Mouse (Mus musculus) kidney, postnatal 10 days (tissue): ENCODE data around the gene Pfdn5.

Source experiments
- DNase-seq: peaks from one replicate; pipeline ENCODE4 v3.0.0; 2021; ENCODE audit warnings: mixed read lengths

The Pfdn5 gene

GRCm38 (mm10) chr15:102326022-102326576, at the start of gene Pfdn5:
Gene Pfdn5 (plus strand): TSS chr15:102326116.
- DNase-seq = peak; percentile 93

GRCm38 (mm10) chr15:102278726-102279091, 47.2 kb upstream of the Pfdn5 start:
- no peak for DNase-seq

- DNase-seq = peak; percentile 96
Measured at GRCm38 (mm10) chr15:102279092-102279782, 46.7 kb upstream of the Pfdn5 start, which contains the start of gene Mfsd5. Gene Mfsd5 (plus strand): TSS chr15:102279454.

GRCm38 (mm10) chr15:102279783-102280520, 46.0 kb upstream of the Pfdn5 start:
- peak; percentile 26 for DNase-seq

- DNase-seq = peak; percentile 31
Measured at GRCm38 (mm10) chr15:102280623-102281022, 45.3 kb upstream of the Pfdn5 start.

- no peak for DNase-seq
Measured at GRCm38 (mm10) chr15:102282463-102283292, 43.2 kb upstream of the Pfdn5 start.

GRCm38 (mm10) chr15:102283648-102284047, 42.3 kb upstream of the Pfdn5 start:
- no peak for DNase-seq

GRCm38 (mm10) chr15:102287395-102287794, 38.5 kb upstream of the Pfdn5 start:
- DNase-seq = peak; percentile 67

- DNase-seq = peak; percentile 97
Measured at GRCm38 (mm10) chr15:102295633-102296367, 30.1 kb upstream of the Pfdn5 start, which contains the start of gene Espl1. Gene Espl1 (plus strand): TSS chr15:102296266.

GRCm38 (mm10) chr15:102296368-102297006, 29.4 kb upstream of the Pfdn5 start:
- DNase-seq = no peak

GRCm38 (mm10) chr15:102302542-102302941, 23.4 kb upstream of the Pfdn5 start:
- no peak for DNase-seq

- DNase-seq = no peak
Measured at GRCm38 (mm10) chr15:102308717-102309116, 17.2 kb upstream of the Pfdn5 start.

- DNase-seq = peak; percentile 88
Measured at GRCm38 (mm10) chr15:102310074-102310845, 15.7 kb upstream of the Pfdn5 start.

- no peak for DNase-seq
Measured at GRCm38 (mm10) chr15:102311489-102311888, 14.4 kb upstream of the Pfdn5 start.

GRCm38 (mm10) chr15:102315292-102315691, 10.6 kb upstream of the Pfdn5 start:
- no peak for DNase-seq

- peak; percentile 82 for DNase-seq
Measured at GRCm38 (mm10) chr15:102316263-102316662, 9.7 kb upstream of the Pfdn5 start.

- no peak for DNase-seq
Measured at GRCm38 (mm10) chr15:102324654-102325473, 1.1 kb upstream of the Pfdn5 start.

GRCm38 (mm10) chr15:102326892-102327291, 976 bp downstream of the Pfdn5 start:
- no peak for DNase-seq

GRCm38 (mm10) chr15:102331610-102332015, 5.7 kb downstream of the Pfdn5 start, which contains the start of gene Myg1:
Gene Myg1 (plus strand): TSS chr15:102331709.
- peak; percentile 90 for DNase-seq

- DNase-seq = no peak
Measured at GRCm38 (mm10) chr15:102335254-102335653, 9.3 kb downstream of the Pfdn5 start.
